Mouse (Mus musculus) right cerebral cortex, adult 2 months (tissue): ENCODE measurements around the gene Got2.

ENCODE experiments used
- DNase-seq, 2 experiments: peaks; one replicate each; pipeline ENCODE4 v3.0.0; 2021 to 2022; ENCODE audit warnings: low spot score in 2 of 2

Got2 gene

GRCm38 (mm10) chr8:95821266-95821665, 67.1 kb downstream of the Got2 start:
- DNase-seq = no peak

GRCm38 (mm10) chr8:95818211-95818610, 70.1 kb downstream of the Got2 start:
- DNase-seq = no peak

GRCm38 (mm10) chr8:95817597-95817996, 70.8 kb downstream of the Got2 start:
- DNase-seq = no peak

- no peak for DNase-seq
Observed at GRCm38 (mm10) chr8:95816044-95816708, 72.2 kb downstream of the Got2 start.
